Mouse (Mus musculus) erythroblast, embryonic 14.5 days (primary cell): Measurements from ENCODE around the gene Snapc5. TPM values are rescaled to one million over a fixed set of nuclear protein-coding genes. Genes with fewer than 3 reads are reported as not detected.

Experiments used
- H3K27me3 ChIP-seq: 2 replicates; pipeline ENCODE4 v1.6.1; 2012; ENCODE audit warnings: inconsistent platforms; ENCODE audit not compliant: control insufficient read depth
- H3K36me3 ChIP-seq: 2 replicates; pipeline ENCODE4 v1.6.1; 2012; ENCODE audit warnings: mild to moderate bottlenecking, inconsistent platforms; ENCODE audit not compliant: control insufficient read depth
- H3K4me1 ChIP-seq: 2 replicates; pipeline ENCODE4 v1.6.1; 2012; ENCODE audit warnings: inconsistent platforms; ENCODE audit not compliant: control insufficient read depth
- H3K4me3 ChIP-seq: replicated peaks from 2 replicates; pipeline ENCODE3; 2012; ENCODE audit warnings: moderate library complexity, mild to moderate bottlenecking, inconsistent platforms
- H3K9me3 ChIP-seq: 2 replicates; pipeline ENCODE4 v1.6.1; 2012; ENCODE audit warnings: low read length, inconsistent platforms, mixed read lengths; ENCODE audit not compliant: control insufficient read depth
- GATA1 ChIP-seq: IDR thresholded peaks from 2 replicates; pipeline ENCODE4 v1.6.1; 2012; ENCODE audit warnings: low read length, inconsistent platforms, mixed read lengths
- TAL1 ChIP-seq: IDR thresholded peaks from 3 replicates; pipeline ENCODE4 v1.6.1; 2012; ENCODE audit warnings: low read length, inconsistent platforms, mixed read lengths
- polyA plus RNA-seq: library from polyadenylated mRNA; stranded (reverse); fragments of >175 nt; gene quantifications from 2 replicates; pipeline ENCODE4 v1.2.3, GENCODE M21; 2012

Gene Snapc5
- polyA plus RNA-seq, 1 experiment: 0.11 TPM

DNA sequence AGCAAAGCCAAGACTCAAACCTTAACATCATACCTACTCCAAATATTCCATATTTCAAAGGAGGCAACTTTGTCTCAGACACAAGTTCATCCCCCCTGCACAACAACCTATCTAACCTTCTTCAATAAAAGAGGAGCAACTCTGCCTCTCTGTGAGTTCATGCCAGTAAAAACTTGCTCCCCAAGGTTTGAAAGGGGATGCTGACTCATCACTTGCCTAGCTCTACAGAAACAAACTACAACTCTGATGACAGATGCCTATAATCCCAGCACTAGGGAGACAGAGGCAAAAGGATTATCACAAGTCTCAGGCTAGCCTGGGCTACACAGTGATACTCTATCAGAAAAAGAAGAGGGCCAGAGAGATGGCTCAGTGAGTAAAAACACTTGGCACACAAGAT lies 38.8 kb downstream of the Snapc5 start:
- Histone ChIP-seq H3K36me3 (no peaks in the 10 kb centered on the region), H3K4me1 (no peaks in the 10 kb centered on the region; the same call in 1 of the 2 replicates), H3K9me3 (no peaks in the 10 kb centered on the region), H3K4me3 (no peak overlapping the region), H3K27me3 (no peaks in the 10 kb centered on the region)
- TF ChIP-seq TAL1 (no peak), GATA1 (no peak)

- Histone ChIP-seq H3K9me3 (no peaks in the 10 kb centered on the region), H3K4me1 (no peaks in the 10 kb centered on the region; the same call in 1 of the 2 replicates), H3K4me3 (no peak overlapping the region), H3K36me3 (no peaks in the 10 kb centered on the region), H3K27me3 (no peaks in the 10 kb centered on the region)
- TF ChIP-seq GATA1: no peak
- no peak for TF ChIP-seq TAL1
These were observed 40.2 kb downstream of the Snapc5 start for GRCm38 (mm10) chr9:64219305-64219704.

DNA sequence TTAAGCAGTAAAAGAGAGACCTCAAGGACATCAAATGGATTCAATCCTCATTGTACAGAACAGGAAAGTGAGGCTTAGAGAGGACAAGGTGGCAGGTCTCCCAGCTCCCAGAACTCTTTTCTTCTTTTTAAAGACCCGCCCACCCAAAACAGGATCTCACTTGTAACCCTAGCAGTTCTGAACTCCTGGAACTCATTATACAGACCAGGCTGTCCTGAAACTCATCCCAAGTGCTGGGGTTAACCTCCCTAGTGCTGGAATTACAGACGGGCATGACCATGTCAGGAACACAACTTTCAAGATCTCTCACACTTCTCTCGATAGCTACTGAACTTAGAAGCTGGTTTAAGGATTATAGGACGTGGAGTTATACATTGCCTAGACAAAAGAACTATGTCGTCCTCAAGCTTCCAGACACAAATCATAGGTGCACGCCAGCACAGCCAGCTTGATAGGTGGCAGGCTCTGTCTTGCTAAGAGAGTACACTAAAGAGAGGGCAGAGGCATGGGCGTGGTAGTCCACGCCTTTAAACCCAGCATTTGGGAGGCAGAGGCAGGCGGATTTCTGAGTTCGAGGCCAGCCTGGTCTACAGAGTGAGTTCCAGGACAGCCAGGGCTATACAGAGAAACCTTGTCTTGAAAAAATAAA lies 40.8 kb downstream of the Snapc5 start:
- Histone ChIP-seq H3K4me3 (no peak overlapping the region), H3K9me3 (no peaks in the 10 kb centered on the region), H3K4me1 (no peaks in the 10 kb centered on the region; the same call in 1 of the 2 replicates)

GRCm38 (mm10) chr9:64220603-64221002 lies 41.5 kb downstream of the Snapc5 start:
- Histone ChIP-seq H3K4me1 (no peaks in the 10 kb centered on the region; the same call in 1 of the 2 replicates), H3K36me3 (no peaks in the 10 kb centered on the region)
- TF ChIP-seq GATA1 (no peak), TAL1 (no peak)

More for the DNA sequence above, 40.8 kb downstream of the Snapc5 start:
- Histone ChIP-seq H3K27me3 (no peaks in the 10 kb centered on the region), H3K36me3 (no peaks in the 10 kb centered on the region)
- no peak for TF ChIP-seq TAL1
- TF ChIP-seq GATA1: no peak

GRCm38 (mm10) chr9:64221480-64221879 lies 42.4 kb downstream of the Snapc5 start:
- Histone ChIP-seq H3K9me3 (no peaks in the 10 kb centered on the region), H3K4me1 (no peaks in the 10 kb centered on the region; the same call in 1 of the 2 replicates), H3K27me3 (no peaks in the 10 kb centered on the region), H3K4me3 (no peak overlapping the region), H3K36me3 (no peaks in the 10 kb centered on the region)
- no peak for TF ChIP-seq TAL1

More at GRCm38 (mm10) chr9:64220603-64221002, 41.5 kb downstream of the Snapc5 start:
- no peaks in the 10 kb centered on the region for H3K27me3 ChIP-seq
- H3K9me3 ChIP-seq: no peaks in the 10 kb centered on the region
- H3K4me3 ChIP-seq: no peak overlapping the region

- TF ChIP-seq GATA1 (no peak), TAL1 (no peak)
- Histone ChIP-seq H3K9me3 (no peaks in the 10 kb centered on the region), H3K4me3 (no peak overlapping the region), H3K27me3 (no peaks in the 10 kb centered on the region), H3K4me1 (no peaks in the 10 kb centered on the region; the same call in 1 of the 2 replicates), H3K36me3 (no peaks in the 10 kb centered on the region)
These were observed 43.0 kb downstream of the Snapc5 start for GRCm38 (mm10) chr9:64222098-64222497.

DNA sequence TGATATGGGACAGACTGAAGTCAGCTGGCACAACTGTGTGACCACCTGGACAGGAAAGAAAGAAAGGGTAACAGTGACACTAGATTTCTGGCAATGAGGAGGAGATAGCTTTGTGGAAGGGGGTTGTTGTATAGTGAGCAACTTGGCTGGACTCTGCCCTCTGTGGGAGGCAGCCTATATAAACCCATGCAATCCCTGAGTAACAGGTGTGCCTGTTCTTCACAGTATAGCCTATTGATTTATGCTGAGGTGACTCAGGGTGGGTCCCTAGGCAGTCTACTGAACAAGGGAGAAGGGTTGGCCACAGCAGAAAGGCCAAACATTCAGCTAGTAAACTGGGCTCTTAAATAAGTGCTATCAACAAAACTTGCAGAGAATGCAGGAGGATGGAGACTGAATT lies 46.7 kb downstream of the Snapc5 start:
- Histone ChIP-seq H3K36me3 (no peaks in the 10 kb centered on the region), H3K4me3 (no peak overlapping the region), H3K4me1 (no peaks in the 10 kb centered on the region; the same call in 1 of the 2 replicates), H3K27me3 (no peaks in the 10 kb centered on the region), H3K9me3 (no peaks in the 10 kb centered on the region)
- TF ChIP-seq GATA1 (no peak), TAL1 (no peak)

DNA sequence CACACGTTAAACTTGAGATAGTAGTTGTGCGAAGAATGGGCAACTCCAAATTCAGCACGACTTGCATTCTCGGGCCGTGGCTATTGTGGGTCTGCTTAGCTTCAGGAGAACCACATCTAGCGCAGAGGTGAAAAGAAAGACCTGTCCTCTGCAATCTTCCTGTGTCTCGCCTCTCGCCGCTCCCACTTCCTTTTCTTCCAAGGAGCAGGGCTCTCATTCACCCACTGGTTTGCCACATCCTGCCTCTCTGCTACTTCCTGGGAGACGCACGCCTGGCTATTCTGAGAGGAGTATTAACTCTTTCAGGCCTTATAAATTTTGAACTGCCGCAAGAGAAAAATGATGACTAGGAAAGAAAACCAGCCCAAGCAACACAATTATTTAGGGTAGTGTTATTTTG lies 48.7 kb downstream of the Snapc5 start:
- Histone ChIP-seq H3K4me3 (no peak overlapping the region), H3K36me3 (no peaks in the 10 kb centered on the region), H3K4me1 (no peaks in the 10 kb centered on the region), H3K27me3 (no peaks in the 10 kb centered on the region), H3K9me3 (no peaks in the 10 kb centered on the region)
- no peak for TF ChIP-seq TAL1
- no peak for TF ChIP-seq GATA1

DNA sequence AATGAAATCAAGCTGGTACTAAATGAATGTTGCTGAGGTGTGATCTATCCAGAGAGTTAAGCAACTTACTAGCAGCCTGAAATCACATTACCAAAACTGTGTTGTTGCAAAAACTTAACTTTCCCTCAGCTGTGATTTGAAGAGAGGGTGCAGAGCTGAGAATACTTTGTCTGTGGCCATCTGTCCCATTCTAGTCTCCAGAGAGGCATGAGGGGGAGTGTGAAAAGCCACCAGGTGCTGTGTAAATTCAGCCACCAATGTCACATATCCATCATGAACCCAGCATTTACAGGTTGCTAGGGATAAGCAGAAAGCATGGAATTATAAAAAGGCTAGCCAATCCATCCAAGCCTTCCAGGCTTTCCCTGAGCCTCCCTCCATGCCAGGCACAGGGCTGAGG lies 49.9 kb downstream of the Snapc5 start:
- Histone ChIP-seq H3K4me1 (no peaks in the 10 kb centered on the region), H3K27me3 (no peaks in the 10 kb centered on the region), H3K9me3 (no peaks in the 10 kb centered on the region), H3K4me3 (no peak overlapping the region), H3K36me3 (no peaks in the 10 kb centered on the region)
- TF ChIP-seq GATA1 (no peak), TAL1 (no peak)

GRCm38 (mm10) chr9:64231171-64231570 lies 52.1 kb downstream of the Snapc5 start:
- H3K36me3 ChIP-seq: no peaks in the 10 kb centered on the region
- H3K4me3 ChIP-seq: no peak overlapping the region
- no peaks in the 10 kb centered on the region for H3K4me1 ChIP-seq
- TF ChIP-seq GATA1: no peak
- TF ChIP-seq TAL1: no peak
- H3K9me3 ChIP-seq: no peaks in the 10 kb centered on the region
- H3K27me3 ChIP-seq: no peaks in the 10 kb centered on the region
